8 mouse cellular contexts compared by ENCODE assay signal in the genomic region with DNA sequence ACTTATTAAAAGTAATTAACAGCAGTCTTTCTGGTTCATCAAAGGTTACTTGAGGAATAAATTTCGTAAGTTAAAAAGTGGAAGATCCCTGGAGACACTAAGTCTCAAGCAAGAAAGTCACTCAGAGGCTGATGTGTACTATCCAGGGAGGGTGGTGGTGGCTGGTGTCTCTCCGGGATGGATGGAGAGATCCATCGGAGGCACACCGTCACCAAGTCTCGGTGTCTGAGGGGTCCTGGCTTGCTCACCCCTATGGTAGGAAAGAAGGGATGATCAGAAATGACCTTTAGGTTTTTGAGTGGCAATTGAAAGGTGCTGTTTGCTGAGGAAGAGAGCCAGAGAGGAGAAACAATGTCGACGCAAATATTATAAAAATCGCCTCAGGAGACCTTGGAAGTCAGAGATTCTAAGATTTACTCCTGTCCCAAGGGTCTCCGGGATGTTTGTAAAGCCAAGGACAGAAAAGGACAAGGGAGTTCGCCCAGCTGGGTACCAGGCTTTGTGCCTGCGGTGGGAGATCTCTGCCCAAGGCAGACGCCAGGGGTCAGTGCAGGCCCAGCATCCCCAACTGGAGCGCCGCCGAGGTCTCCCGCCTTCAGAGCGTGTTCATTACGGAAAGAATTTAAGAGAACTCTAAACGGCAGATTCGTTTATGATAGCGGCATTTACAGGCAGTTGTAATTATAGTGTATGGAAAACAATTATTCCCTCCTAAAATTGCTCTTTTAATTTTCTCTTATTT.
DNase-seq lines count a peak whose midpoint lies in the region; ATAC-seq lines count a peak whose summit lies in the region.

No protein-coding gene starts in this region.

- WGBS in embryonic facial prominence, embryonic 10.5 days = 14% methylated on average over 21 of the region's 21 CpGs
- 12% methylated on average over 21 of the region's 21 CpGs for WGBS in intestine, embryonic 16.5 days

- H3K4me3 ChIP-seq in embryonic facial prominence, embryonic 10.5 days = peak overlapping the region; percentile 63
- H3K4me3 ChIP-seq in intestine, embryonic 16.5 days (ENCODE audit: low read length) = peak overlapping the region; percentile 55

- peak; percentile 87 for DNase-seq in adrenal gland, postnatal 25 days
- peak; percentile 87 for DNase-seq in embryonic facial prominence, embryonic 10.5 days (ENCODE audit: low spot score)
- peak; percentile 71 to 87 for DNase-seq in gastrocnemius, postnatal 4 days (ENCODE audit: low spot score in 2 of 2)
- DNase-seq in left cerebral cortex, postnatal 36 days (ENCODE audit: low spot score in 2 of 2) = peak; percentile 69 to 74
- DNase-seq in mesoderm, embryonic 11.5 days (ENCODE audit: low read depth, low spot score) = peak; percentile 82
- peak; percentile 35 to 69 for DNase-seq in right cerebral cortex, postnatal 36 days (ENCODE audit: low spot score in 2 of 2)
- peak; percentile 35 to 77 for DNase-seq in urinary bladder, postnatal 36 days (ENCODE audit: low spot score in 2 of 2)

- ATAC-seq in intestine, embryonic 16.5 days = peak; percentile 88

- peaks cover 13% of the 10 kb centered on the region for H3K4me1 ChIP-seq in embryonic facial prominence, embryonic 10.5 days
- H3K4me1 ChIP-seq in intestine, embryonic 16.5 days (ENCODE audit: control insufficient read depth, insufficient read depth, low read length) = 0 out of 2 replicates have a peak, but pooled peaks cover 4% of the 10 kb centered on the region

- intact Hi-C loops in left cerebral cortex, postnatal 36 days (cut with DNase I) = loop anchor here (2.0 to 10.0 kb wide), 5 partner anchors 88 to 732 kb away; a partner anchor contains a TSS

- peak overlapping the region; percentile 72 for H3K27ac ChIP-seq in embryonic facial prominence, embryonic 10.5 days (replicated peaks)
- no peak overlapping the region for H3K27ac ChIP-seq in intestine, embryonic 16.5 days (ENCODE audit: low read length)

- no peaks in the 10 kb centered on the region for H3K9me3 ChIP-seq in embryonic facial prominence, embryonic 10.5 days
- no peaks in the 10 kb centered on the region for H3K9me3 ChIP-seq in intestine, embryonic 16.5 days (ENCODE audit: control insufficient read depth, low read length)

- H3K4me2 ChIP-seq in intestine, embryonic 16.5 days (ENCODE audit: low read depth, low read length) = peak overlapping the region; percentile 94

- H3K9ac ChIP-seq in intestine, embryonic 16.5 days (ENCODE audit: low read depth, low read length) = peak overlapping the region; percentile 55; the same call in 1 of the 2 replicates

- no peaks in the 10 kb centered on the region for H3K36me3 ChIP-seq in embryonic facial prominence, embryonic 10.5 days (replicated peaks)
- no peaks in the 10 kb centered on the region for H3K36me3 ChIP-seq in intestine, embryonic 16.5 days (ENCODE audit: control insufficient read depth, insufficient read depth, low read length)

- no peaks in the 10 kb centered on the region; the same call in 1 of the 2 replicates for H3K27me3 ChIP-seq in embryonic facial prominence, embryonic 10.5 days (replicated peaks; ENCODE audit: low read depth, poor library complexity, severe bottlenecking)
- H3K27me3 ChIP-seq in intestine, embryonic 16.5 days (replicated peaks; ENCODE audit: control insufficient read depth, insufficient read depth, low read length) = 0 out of 2 replicates have a peak, but pooled peaks cover 4% of the 10 kb centered on the region
